Mouse (Mus musculus) MEL (cell line): ENCODE results near the gene Sars. TPM values are rescaled to one million over a fixed set of nuclear protein-coding genes. Genes with fewer than 3 reads are reported as not detected.

ENCODE experiments used
- DNase-seq: peaks from one replicate; pipeline ENCODE4 v3.0.0; 2011; ENCODE audit warnings: low read depth, low spot score
- H3K27ac ChIP-seq: 2 replicates; pipeline ENCODE4 v1.5.1; 2012; ENCODE audit warnings: low read depth, mild to moderate bottlenecking, control low read depth, low read length, moderate library complexity; ENCODE audit not compliant: control insufficient read depth
- H3K27me3 ChIP-seq, 2 experiments: fragments of 150-350 bp in 1 of 2; sonication (generic) in 1 of 2; 2 replicates each; pipeline ENCODE4 v1.6.1; 2012; ENCODE audit warnings: low read length in 2 of 2, mild to moderate bottlenecking in 2 of 2, improper control_type of control experiment in 1 of 2, moderate library complexity in 1 of 2; ENCODE audit not compliant: insufficient read depth in 2 of 2, control insufficient read depth in 1 of 2
- H3K36me3 ChIP-seq, 2 experiments: 2 replicates each; pipeline ENCODE4 v1.6.1; 2012 to 2014; ENCODE audit warnings: low read length in 2 of 2, improper control_type of control experiment in 1 of 2, inconsistent platforms in 1 of 2, mild to moderate bottlenecking in 1 of 2; ENCODE audit not compliant: insufficient read depth in 2 of 2, control insufficient read depth in 1 of 2
- H3K4me1 ChIP-seq, 2 experiments: fragments of 150-350 bp in 1 of 2; sonication (generic) in 1 of 2; 2 replicates each; pipeline ENCODE4 v1.6.1; 2012; ENCODE audit warnings: low read length in 2 of 2, improper control_type of control experiment in 1 of 2, mild to moderate bottlenecking in 1 of 2; ENCODE audit not compliant: insufficient read depth in 2 of 2, control insufficient read depth in 1 of 2
- H3K4me3 ChIP-seq, 2 experiments: fragments of 150-350 bp in 1 of 2; sonication (generic) in 1 of 2; 2 replicates each; pipeline ENCODE4 v1.5.1; 2012; ENCODE audit warnings: low read depth in 2 of 2, low read length in 2 of 2, mild to moderate bottlenecking in 2 of 2, moderate library complexity in 2 of 2, control low read depth in 1 of 2, improper control_type of control experiment in 1 of 2; ENCODE audit not compliant: control insufficient read depth in 1 of 2, insufficient read depth in 1 of 2
- H3K79me2 ChIP-seq: 2 replicates; pipeline ENCODE4 v1.6.1; 2012; ENCODE audit warnings: mild to moderate bottlenecking, low read length, moderate library complexity; ENCODE audit not compliant: control insufficient read depth, poor library complexity, insufficient read depth
- H3K9ac ChIP-seq: 2 replicates; pipeline ENCODE4 v1.6.1; 2012; ENCODE audit warnings: low read depth, mild to moderate bottlenecking, control low read depth, low read length, moderate library complexity; ENCODE audit not compliant: control insufficient read depth, poor library complexity, severe bottlenecking
- H3K9me3 ChIP-seq: fragments of 150-350 bp; sonication (generic); replicated peaks from 2 replicates; pipeline ENCODE4 v1.6.1; 2012; ENCODE audit warnings: mild to moderate bottlenecking, low read length, improper control_type of control experiment, moderate library complexity; ENCODE audit not compliant: insufficient read depth
- BHLHE40 ChIP-seq: IDR thresholded peaks from 2 replicates; pipeline ENCODE4 v1.6.1; 2012; ENCODE audit warnings: low read depth, mild to moderate bottlenecking, inconsistent platforms, low read length, improper control_type of control experiment, borderline replicate concordance
- CHD2 ChIP-seq: IDR thresholded peaks from 2 replicates; pipeline ENCODE4 v1.6.1; 2011; ENCODE audit warnings: low read length, improper control_type of control experiment
- CTCF ChIP-seq, 3 experiments: IDR thresholded peaks in 2 of 3; conservative IDR thresholded peaks in 1 of 3; 2 replicates each; pipeline ENCODE4 v1.5.1; 2011 to 2012; ENCODE audit warnings: low read length in 3 of 3, low read depth in 2 of 3, mild to moderate bottlenecking in 2 of 3, improper control_type of control experiment in 1 of 3, inconsistent platforms in 1 of 3, mixed read lengths in 1 of 3, moderate library complexity in 1 of 3; ENCODE audit not compliant: control insufficient read depth in 1 of 3, insufficient read depth in 1 of 3, poor library complexity in 1 of 3, severe bottlenecking in 1 of 3
- ELF1 ChIP-seq: IDR thresholded peaks from 2 replicates; pipeline ENCODE4 v1.6.1; 2014; ENCODE audit warnings: low read depth, mild to moderate bottlenecking, inconsistent platforms, low read length, improper control_type of control experiment, moderate library complexity
- HCFC1 ChIP-seq: IDR thresholded peaks from 2 replicates; pipeline ENCODE4 v1.6.1; 2012; ENCODE audit warnings: low read depth, mild to moderate bottlenecking, inconsistent platforms, low read length, improper control_type of control experiment, moderate library complexity
- MAFK ChIP-seq: IDR thresholded peaks from 2 replicates; pipeline ENCODE4 v1.6.1; 2011; ENCODE audit warnings: low read depth, mild to moderate bottlenecking, low read length, improper control_type of control experiment, borderline replicate concordance
- NELFE ChIP-seq: IDR thresholded peaks from 2 replicates; pipeline ENCODE4 v1.6.1; 2011; ENCODE audit warnings: low read depth, low read length, improper control_type of control experiment
- USF1 ChIP-seq: IDR thresholded peaks from 2 replicates; pipeline ENCODE4 v1.6.1; 2014; ENCODE audit warnings: low read depth, mild to moderate bottlenecking, inconsistent platforms, low read length, improper control_type of control experiment, moderate library complexity
- USF2 ChIP-seq, 2 experiments: IDR thresholded peaks; 2 replicates each; pipeline ENCODE4 v1.6.1; 2011 to 2012; ENCODE audit warnings: improper control_type of control experiment in 2 of 2, low read length in 2 of 2, borderline replicate concordance in 1 of 2, inconsistent platforms in 1 of 2, low read depth in 1 of 2, mild to moderate bottlenecking in 1 of 2; ENCODE audit not compliant: insufficient read depth in 1 of 2
- ZKSCAN1 ChIP-seq: IDR thresholded peaks from 2 replicates; pipeline ENCODE4 v1.6.1; 2012; ENCODE audit warnings: low read depth, mild to moderate bottlenecking, inconsistent platforms, low read length, improper control_type of control experiment, moderate library complexity
- polyA plus RNA-seq, 2 experiments: library from polyadenylated mRNA; stranded (reverse) in 1 of 2; unstranded in 1 of 2; fragments of >175 nt in 1 of 2; fragments of >200 nt in 1 of 2; gene quantifications; 2 replicates each; pipeline versions ENCODE4 v1.2.1 to v1.2.4; 2012; ENCODE audit warnings: low replicate concordance in 2 of 2, low read depth in 1 of 2; ENCODE audit not compliant: insufficient read length in 2 of 2, insufficient read depth in 1 of 2, missing spikeins in 1 of 2
- total RNA-seq: library from RNA; depleted of rRNA; stranded (reverse); fragments of 300-350 nt; gene quantifications from 2 replicates; pipeline ENCODE4 v1.2.3, GENCODE M21; 2012

Sars gene
- total and polyA plus RNA-seq, 3 experiments: 202 to 337 TPM; not detected in 1

GRCm38 (mm10) chr3:108474969-108475368 is 30.0 kb upstream of the Sars start:
- no peak for DNase-seq
- no peaks in the 10 kb centered on the region for H3K9me3 ChIP-seq
- TF ChIP-seq CHD2 (no peak), HCFC1 (no peak)
- peaks cover 6 to 8% of the 10 kb centered on the region in 2 experiments for H3K27me3 ChIP-seq
- peaks cover 0 to 4% of the 10 kb centered on the region in 2 experiments; a peak in 1 of 4 replicates for H3K36me3 ChIP-seq
- no peaks in the 10 kb centered on the region for H3K79me2 ChIP-seq
- no peak overlapping the region for H3K27ac ChIP-seq
- H3K9ac ChIP-seq: no peak overlapping the region
- no peaks in the 10 kb centered on the region; a peak in 1 of 4 replicates for H3K4me1 ChIP-seq
- no peak overlapping the region for H3K4me3 ChIP-seq

DNA sequence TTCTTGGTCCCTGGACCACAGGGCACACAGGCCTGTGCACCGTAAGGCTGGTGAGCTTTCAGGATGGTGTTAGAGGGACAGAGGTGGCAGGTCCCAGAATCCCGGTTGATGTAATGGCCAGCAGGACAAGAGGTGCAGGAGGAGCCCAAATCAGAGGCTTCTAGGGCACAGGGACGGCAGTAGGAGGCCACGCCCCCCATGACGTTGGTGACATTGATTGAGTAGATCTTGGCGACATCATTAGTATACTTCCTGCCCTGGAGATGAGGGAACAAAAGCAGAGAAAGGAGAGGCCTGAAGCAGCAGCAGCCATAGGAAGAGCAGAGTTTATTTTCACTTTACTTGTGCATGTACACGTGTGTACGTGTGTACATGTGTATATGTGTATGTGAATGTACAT is 22.8 kb upstream of the Sars start:
- Histone ChIP-seq H3K9me3 (no peaks in the 10 kb centered on the region), H3K4me3 (no peak overlapping the region)

DNA sequence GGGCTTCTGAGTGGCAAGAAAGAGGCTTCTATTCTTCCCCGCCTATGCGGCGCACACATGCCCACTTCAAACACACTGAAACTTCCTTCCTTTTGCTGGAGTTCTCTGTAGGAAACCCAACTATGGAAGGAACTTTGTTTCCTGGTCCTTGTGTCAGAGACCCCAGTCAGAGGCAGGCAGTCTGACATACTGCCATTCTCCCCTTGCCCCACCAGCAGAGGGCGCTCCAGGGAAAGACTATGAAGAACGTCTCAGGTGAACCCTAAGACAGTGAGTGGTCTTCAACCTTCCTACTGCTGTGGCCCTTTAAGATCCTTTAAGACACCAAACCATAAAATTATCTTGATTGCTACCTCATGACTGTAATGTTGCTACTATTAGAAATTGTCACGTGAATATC is 21.4 kb upstream of the Sars start:
- no peak for DNase-seq
- TF ChIP-seq CTCF (IDR thresholded peaks at IDR 0.05 in 2 of 3, conservative IDR thresholded peaks at IDR 0.05 in 1 of 3; ENCODE audit: control insufficient read depth in 1 of 3, insufficient read depth in 1 of 3, low read depth in 2 of 3, low read length in 3 of 3, poor library complexity in 1 of 3, severe bottlenecking in 1 of 3) (peak; percentile 55 to 74 (median 73)), MAFK (no peak)
- TF ChIP-seq, all 39 proteins: peak for 1
- no peaks in the 10 kb centered on the region for H3K79me2 ChIP-seq
- H3K4me3 ChIP-seq: no peak overlapping the region
- H3K9me3 ChIP-seq: no peaks in the 10 kb centered on the region
- H3K9ac ChIP-seq: no peak overlapping the region
- peaks cover 0 to 5% of the 10 kb centered on the region in 2 experiments; a peak in 1 of 4 replicates for H3K4me1 ChIP-seq
- peaks cover 0 to 3% of the 10 kb centered on the region in 2 experiments; a peak in 1 of 4 replicates for H3K27me3 ChIP-seq
- H3K36me3 ChIP-seq: peaks cover 0 to 4% of the 10 kb centered on the region in 2 experiments; a peak in 1 of 4 replicates
- no peak overlapping the region for H3K27ac ChIP-seq

More for the DNA sequence above, 22.8 kb upstream of the Sars start:
- H3K4me1 ChIP-seq: peaks cover 0 to 5% of the 10 kb centered on the region in 2 experiments; a peak in 1 of 4 replicates
- DNase-seq: peak; percentile 47
- H3K9ac ChIP-seq: no peak overlapping the region
- peaks cover 0 to 3% of the 10 kb centered on the region in 2 experiments; a peak in 1 of 4 replicates for H3K27me3 ChIP-seq
- peaks cover 0 to 4% of the 10 kb centered on the region in 2 experiments; a peak in 1 of 4 replicates for H3K36me3 ChIP-seq
- no peaks in the 10 kb centered on the region for H3K79me2 ChIP-seq
- H3K27ac ChIP-seq: no peak overlapping the region
- TF ChIP-seq USF2 (IDR thresholded peaks at IDR 0.05; ENCODE audit: borderline replicate concordance in 1 of 2, insufficient read depth in 1 of 2, low read depth in 1 of 2, low read length in 2 of 2) (no peak), NELFE (no peak), USF1 (no peak), ELF1 (no peak), ZKSCAN1 (no peak), BHLHE40 (no peak), CTCF (IDR thresholded peaks at IDR 0.05 in 2 of 3, conservative IDR thresholded peaks at IDR 0.05 in 1 of 3; ENCODE audit: control insufficient read depth in 1 of 3, insufficient read depth in 1 of 3, low read depth in 2 of 3, low read length in 3 of 3, poor library complexity in 1 of 3, severe bottlenecking in 1 of 3) (no peak)
- TF ChIP-seq, all 39 proteins: peak for 0
